Mouse (Mus musculus): ENCODE measurements around the gene Fut2. TPM values are rescaled to one million over a fixed set of nuclear protein-coding genes. Genes with fewer than 3 reads are reported as not detected.
A peak's percentile ranks its signal among the peaks of the same experiment; 100 is the strongest.

Fut2 gene
- polyA plus RNA-seq, 1 experiment from 2014 or later = 0.27 TPM

GRCm38 (mm10) chr7:45689800-45690199 lies 23.6 kb upstream of the Fut2 start:
- no peak overlapping the region for H3K9ac ChIP-seq (replicated peaks; ENCODE audit: low read depth)

GRCm38 (mm10) chr7:45689099-45689498 lies 22.9 kb upstream of the Fut2 start:
- DNase-seq (ENCODE audit: low spot score) = no peak
- Histone ChIP-seq H3K36me3 (ENCODE audit: insufficient read depth, low read length) (no peaks in the 10 kb centered on the region), H3K4me2 (replicated peaks; ENCODE audit: low read depth, low read length) (no peak overlapping the region), H3K4me3 (ENCODE audit: low read depth, low read length) (no peak overlapping the region), H3K9ac (replicated peaks; ENCODE audit: low read depth) (no peak overlapping the region), H3K27me3 (replicated peaks; ENCODE audit: insufficient read depth, low read length) (no peaks in the 10 kb centered on the region), H3K4me1 (ENCODE audit: insufficient read depth, low read depth, low read length) (no peaks in the 10 kb centered on the region), H3K27ac (ENCODE audit: low read length) (no peak overlapping the region), H3K9me3 (ENCODE audit: low read length) (no peaks in the 10 kb centered on the region)
- no peak for TF ChIP-seq CTCF (IDR thresholded peaks at IDR 0.05)
- TF ChIP-seq EP300 (IDR thresholded peaks at IDR 0.05) = no peak
- WGBS = 63% methylated on average over 6 of the region's 6 CpGs
- ATAC-seq = no peak

More at GRCm38 (mm10) chr7:45689800-45690199, 23.6 kb upstream of the Fut2 start:
- no peaks in the 10 kb centered on the region for H3K27me3 ChIP-seq (replicated peaks; ENCODE audit: insufficient read depth, low read length)
- no peak overlapping the region for H3K4me3 ChIP-seq (ENCODE audit: low read depth, low read length)
- H3K36me3 ChIP-seq (ENCODE audit: insufficient read depth, low read length) = no peaks in the 10 kb centered on the region
- DNase-seq (ENCODE audit: low spot score) (no peak), ATAC-seq (no peak)
- no peak overlapping the region for H3K4me2 ChIP-seq (replicated peaks; ENCODE audit: low read depth, low read length)
- WGBS = 55% methylated on average over 11 of the region's 11 CpGs
- no peaks in the 10 kb centered on the region for H3K9me3 ChIP-seq (ENCODE audit: low read length)
- H3K4me1 ChIP-seq (ENCODE audit: insufficient read depth, low read depth, low read length) = no peaks in the 10 kb centered on the region
- TF ChIP-seq EP300 (IDR thresholded peaks at IDR 0.05) (no peak), CTCF (IDR thresholded peaks at IDR 0.05) (no peak)
- H3K27ac ChIP-seq (ENCODE audit: low read length) = no peak overlapping the region

- Histone ChIP-seq H3K9ac (replicated peaks; ENCODE audit: low read depth) (no peak overlapping the region), H3K4me3 (ENCODE audit: low read depth, low read length) (no peak overlapping the region), H3K27ac (ENCODE audit: low read length) (no peak overlapping the region), H3K27me3 (replicated peaks; ENCODE audit: insufficient read depth, low read length) (no peaks in the 10 kb centered on the region), H3K4me2 (replicated peaks; ENCODE audit: low read depth, low read length) (no peak overlapping the region), H3K36me3 (ENCODE audit: insufficient read depth, low read length) (no peaks in the 10 kb centered on the region), H3K9me3 (ENCODE audit: low read length) (no peaks in the 10 kb centered on the region), H3K4me1 (ENCODE audit: insufficient read depth, low read depth, low read length) (peaks cover 5% of the 10 kb centered on the region; the same call in 1 of the 2 replicates)
- no peak for DNase-seq (ENCODE audit: low spot score)
- no peak for ATAC-seq
- TF ChIP-seq CTCF (IDR thresholded peaks at IDR 0.05) = no peak
- TF ChIP-seq EP300 (IDR thresholded peaks at IDR 0.05) = 0 out of 2 replicates have a peak, but pooled peaks have one; percentile 14
- 53% methylated on average over 3 of the region's 3 CpGs for WGBS
Measured at GRCm38 (mm10) chr7:45686841-45687240, 20.6 kb upstream of the Fut2 start.

- Histone ChIP-seq H3K9me3 (ENCODE audit: low read length) (no peaks in the 10 kb centered on the region), H3K36me3 (ENCODE audit: insufficient read depth, low read length) (no peaks in the 10 kb centered on the region), H3K27me3 (replicated peaks; ENCODE audit: insufficient read depth, low read length) (no peaks in the 10 kb centered on the region), H3K4me3 (ENCODE audit: low read depth, low read length) (no peak overlapping the region), H3K4me2 (replicated peaks; ENCODE audit: low read depth, low read length) (no peak overlapping the region), H3K4me1 (ENCODE audit: insufficient read depth, low read depth, low read length) (peaks cover 8% of the 10 kb centered on the region; the same call in 1 of the 2 replicates), H3K9ac (replicated peaks; ENCODE audit: low read depth) (no peak overlapping the region), H3K27ac (ENCODE audit: low read length) (no peak overlapping the region)
- TF ChIP-seq CTCF (IDR thresholded peaks at IDR 0.05) = no peak
- TF ChIP-seq EP300 (IDR thresholded peaks at IDR 0.05) = no peak
- ATAC-seq (no peak), DNase-seq (ENCODE audit: low spot score) (no peak)
- WGBS = 27% methylated on average over 10 of the region's 10 CpGs
Measured at GRCm38 (mm10) chr7:45685811-45686210, 19.6 kb upstream of the Fut2 start.

GRCm38 (mm10) chr7:45683396-45684050 lies 17.3 kb upstream of the Fut2 start, which contains the start of gene Ntn5:
TSS of gene Ntn5 (plus strand) at chr7:45684022.
- H3K9ac ChIP-seq (replicated peaks; ENCODE audit: low read depth) = no peak within 1 kb of the TSS
- H3K36me3 ChIP-seq (ENCODE audit: insufficient read depth, low read length) = no peaks in the 10 kb centered on the region
- H3K4me1 ChIP-seq (ENCODE audit: insufficient read depth, low read depth, low read length) = peaks cover 11% of the 10 kb centered on the region; the same call in 1 of the 2 replicates
- H3K4me3 ChIP-seq (ENCODE audit: low read depth, low read length) = no peak within 1 kb of the TSS
- 83% methylated on average over 7 of the region's 7 CpGs for WGBS
- TF ChIP-seq CTCF (IDR thresholded peaks at IDR 0.05) (no peak), EP300 (IDR thresholded peaks at IDR 0.05) (no peak)
- H3K4me2 ChIP-seq (replicated peaks; ENCODE audit: low read depth, low read length) = peak within 1 kb of the TSS; percentile 38; the same call in 1 of the 2 replicates
- ATAC-seq = no peak
- H3K27ac ChIP-seq (ENCODE audit: low read length) = 0 out of 2 replicates have a peak within 1 kb of the TSS, but pooled peaks have one; percentile 2
- H3K9me3 ChIP-seq (ENCODE audit: low read length) = no peaks in the 10 kb centered on the region
- H3K27me3 ChIP-seq (replicated peaks; ENCODE audit: insufficient read depth, low read length) = no peaks in the 10 kb centered on the region
- no peak for DNase-seq (ENCODE audit: low spot score)

- peak overlapping the region; percentile 89 for H3K27ac ChIP-seq (ENCODE audit: low read length)
- ATAC-seq = peak; percentile 68
- WGBS = 28% methylated on average over 14 of the region's 14 CpGs
- peaks cover 11% of the 10 kb centered on the region; the same call in 1 of the 2 replicates for H3K4me1 ChIP-seq (ENCODE audit: insufficient read depth, low read depth, low read length)
- no peaks in the 10 kb centered on the region for H3K27me3 ChIP-seq (replicated peaks; ENCODE audit: insufficient read depth, low read length)
- no peak overlapping the region for H3K4me3 ChIP-seq (ENCODE audit: low read depth, low read length)
- peak; percentile 94 for DNase-seq (ENCODE audit: low spot score)
- no peaks in the 10 kb centered on the region for H3K9me3 ChIP-seq (ENCODE audit: low read length)
- TF ChIP-seq CTCF (IDR thresholded peaks at IDR 0.05) (peak; percentile 99), EP300 (IDR thresholded peaks at IDR 0.05) (peak; percentile 51)
- no peaks in the 10 kb centered on the region for H3K36me3 ChIP-seq (ENCODE audit: insufficient read depth, low read length)
- no peak overlapping the region for H3K9ac ChIP-seq (replicated peaks; ENCODE audit: low read depth)
- peak overlapping the region; percentile 38 for H3K4me2 ChIP-seq (replicated peaks; ENCODE audit: low read depth, low read length)
Measured at GRCm38 (mm10) chr7:45682144-45683126, 16.2 kb upstream of the Fut2 start.
